Mouse (Mus musculus) intestine, embryonic 16.5 days (tissue): ENCODE results near the gene Tmem95. TPM values are rescaled to one million over a fixed set of nuclear protein-coding genes. Genes with fewer than 3 reads are reported as not detected.

ENCODE experiments used
- ATAC-seq: fragments of 200-750 bp; cut with Nextera tagmentation; 2 replicates; pipeline ENCODE4 v1.8.0; 2017; ENCODE audit warnings: moderate TSS enrichment, moderate library complexity
- H3K27ac ChIP-seq: fragments of 300-500 bp; sonication (generic); 2 replicates; pipeline ENCODE4 v1.5.1; 2014; ENCODE audit warnings: mild to moderate bottlenecking, low read length
- H3K27me3 ChIP-seq: fragments of 300-500 bp; sonication (generic); replicated peaks from 2 replicates; pipeline ENCODE4 v1.6.1; 2014; ENCODE audit warnings: low read length, control low read depth, mixed read lengths; ENCODE audit not compliant: control insufficient read depth, insufficient read depth
- H3K36me3 ChIP-seq: fragments of 300-500 bp; sonication (generic); 2 replicates; pipeline ENCODE4 v1.6.1; 2014; ENCODE audit warnings: low read length, control low read depth; ENCODE audit not compliant: control insufficient read depth, insufficient read depth
- H3K4me1 ChIP-seq: fragments of 300-500 bp; sonication (generic); 2 replicates; pipeline ENCODE4 v1.6.1; 2014; ENCODE audit warnings: low read length, control low read depth, mixed read lengths; ENCODE audit not compliant: control insufficient read depth, insufficient read depth
- H3K4me2 ChIP-seq: fragments of 300-500 bp; sonication (generic); 2 replicates; pipeline ENCODE4 v1.6.1; 2014; ENCODE audit warnings: low read depth, low read length, control low read depth
- H3K4me3 ChIP-seq: fragments of 300-500 bp; sonication (generic); 2 replicates; pipeline ENCODE4 v1.5.1; 2014; ENCODE audit warnings: mild to moderate bottlenecking, low read length
- H3K9ac ChIP-seq: fragments of 300-500 bp; sonication (generic); 2 replicates; pipeline ENCODE4 v1.6.1; 2014; ENCODE audit warnings: low read depth, low read length
- H3K9me3 ChIP-seq: fragments of 300-500 bp; sonication (generic); 2 replicates; pipeline ENCODE4 v1.6.1; 2016; ENCODE audit warnings: low read length, control low read depth; ENCODE audit not compliant: control insufficient read depth
- WGBS: fragments of 180-500 bp; shearing (Covaris S2); extraction: QIAGEN DNeasy Blood & Tissue Kit; methylation state at CpG from one replicate; pipeline ENCODE4 v1.1.7; 2014; 5-methylcytosine and 5-hydroxymethylcytosine counted together
- polyA plus RNA-seq: library from polyadenylated mRNA; unstranded; fragments of >200 nt; fragmentation: Nextera tagmentation; extraction: Ambion mirVana; gene quantifications from 2 replicates; pipeline ENCODE4 v1.2.1, GENCODE M21; 2015

The Tmem95 gene
- polyA plus RNA-seq, 1 experiment from 2014 or later = not detected

GRCm38 (mm10) chr11:69883527-69884151 lies 5.8 kb upstream of the Tmem95 start:
- H3K9ac ChIP-seq = 0 out of 2 replicates have a peak overlapping the region, but pooled peaks have one; percentile 38
- H3K27me3 ChIP-seq = no peaks in the 10 kb centered on the region
- no peak overlapping the region; the same call in 1 of the 2 replicates for H3K27ac ChIP-seq
- H3K4me3 ChIP-seq = no peak overlapping the region
- 84% methylated on average over 8 of the region's 8 CpGs for WGBS
- no peaks in the 10 kb centered on the region for H3K36me3 ChIP-seq
- ATAC-seq = no peak
- peaks cover 22% of the 10 kb centered on the region for H3K4me1 ChIP-seq
- H3K9me3 ChIP-seq = no peaks in the 10 kb centered on the region
- H3K4me2 ChIP-seq = no peak overlapping the region

DNA sequence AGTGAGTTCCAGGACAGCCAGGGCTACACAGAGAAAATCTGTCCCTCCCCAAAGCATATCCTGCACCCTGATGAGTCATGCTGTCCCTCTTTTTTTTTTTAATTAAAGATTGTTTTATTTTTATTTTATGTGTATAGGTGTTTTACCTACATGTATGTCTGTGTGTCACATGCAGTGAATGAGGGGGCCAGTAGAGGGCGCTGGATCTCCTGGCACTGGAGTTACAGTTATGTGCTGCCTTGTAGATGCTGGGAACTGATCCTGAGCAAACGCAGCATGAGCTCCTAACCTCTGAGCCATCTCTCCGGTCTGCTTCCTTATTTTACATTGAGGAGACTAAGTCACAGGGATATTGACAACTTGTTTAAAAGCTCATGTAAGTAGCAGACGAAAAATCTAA lies 5.2 kb upstream of the Tmem95 start:
- Histone ChIP-seq H3K4me2 (no peak overlapping the region), H3K27ac (no peak overlapping the region)

GRCm38 (mm10) chr11:69881787-69882670 lies 4.2 kb upstream of the Tmem95 start:
- Histone ChIP-seq H3K4me2 (peak overlapping the region; percentile 84), H3K9ac (peak overlapping the region; percentile 71), H3K36me3 (no peaks in the 10 kb centered on the region), H3K27ac (peak overlapping the region; percentile 88), H3K4me1 (peaks cover 30% of the 10 kb centered on the region), H3K27me3 (no peaks in the 10 kb centered on the region), H3K9me3 (no peaks in the 10 kb centered on the region), H3K4me3 (peak overlapping the region; percentile 50)
- 57% methylated on average over 21 of the region's 21 CpGs for WGBS
- ATAC-seq = peak; percentile 3; the same call in 1 of the 2 replicates

More for the DNA sequence above, 5.2 kb upstream of the Tmem95 start:
- Histone ChIP-seq H3K4me3 (no peak overlapping the region), H3K36me3 (no peaks in the 10 kb centered on the region), H3K9ac (no peak overlapping the region), H3K9me3 (no peaks in the 10 kb centered on the region), H3K27me3 (no peaks in the 10 kb centered on the region), H3K4me1 (peaks cover 23% of the 10 kb centered on the region)
- ATAC-seq = no peak
- WGBS = 65% methylated on average over 4 of the region's 4 CpGs

DNA sequence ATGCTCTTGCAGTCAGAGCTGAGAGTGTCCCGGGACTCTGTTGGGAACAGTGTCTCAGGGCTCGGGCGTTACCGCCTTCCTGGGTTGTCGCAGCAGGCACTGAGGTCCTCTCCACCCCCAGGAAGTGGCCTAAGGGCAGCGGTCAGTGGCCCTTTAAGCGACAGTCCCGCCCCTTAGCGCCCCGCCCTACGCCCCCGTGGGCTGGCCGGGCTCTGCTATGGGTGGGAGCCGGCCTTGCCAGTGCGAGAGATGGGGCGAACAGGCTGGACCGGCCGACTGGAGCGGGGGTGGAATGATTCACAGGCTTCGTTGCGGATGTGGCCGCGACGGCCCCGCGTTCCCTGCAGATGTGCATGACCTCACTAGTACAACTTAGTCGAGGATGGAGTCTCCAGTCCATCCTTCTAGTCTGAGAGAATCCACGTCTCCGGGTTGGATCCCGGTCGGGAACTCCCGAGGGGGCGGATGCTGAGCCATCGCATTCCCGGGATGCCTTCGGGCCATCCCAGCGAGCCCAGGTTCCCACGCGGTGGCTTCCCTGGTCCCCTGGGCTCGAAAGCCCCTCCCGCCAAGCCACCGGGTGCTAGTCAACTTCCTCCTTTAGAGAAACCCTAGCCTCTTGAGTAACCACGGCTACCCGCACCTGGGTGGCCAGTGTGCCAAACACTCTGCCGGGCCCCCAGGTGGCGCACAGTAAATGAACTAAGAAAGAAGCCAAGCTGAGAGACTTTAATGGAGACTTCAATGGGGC lies 3.2 kb upstream of the Tmem95 start, which contains the start of gene Kctd11:
TSS of gene Kctd11 (minus strand) at position 554 of the 751 bp plus-strand sequence.
- peak; percentile 91 for ATAC-seq
- under 1% methylated on average over 46 of the region's 46 CpGs for WGBS
- Histone ChIP-seq H3K27me3 (no peaks in the 10 kb centered on the region), H3K9ac (peak within 1 kb of the TSS; percentile 71), H3K9me3 (no peaks in the 10 kb centered on the region), H3K4me1 (peaks cover 36% of the 10 kb centered on the region), H3K36me3 (no peaks in the 10 kb centered on the region), H3K27ac (peak within 1 kb of the TSS; percentile 88), H3K4me2 (peak within 1 kb of the TSS; percentile 84), H3K4me3 (peak within 1 kb of the TSS; percentile 50)

- peak; percentile 58 for ATAC-seq
- H3K27ac ChIP-seq = peak overlapping the region; percentile 88
- peak overlapping the region; percentile 71 for H3K9ac ChIP-seq
- peak overlapping the region; percentile 84 for H3K4me2 ChIP-seq
- no peaks in the 10 kb centered on the region for H3K9me3 ChIP-seq
- H3K4me3 ChIP-seq = peak overlapping the region; percentile 50
- H3K4me1 ChIP-seq = peaks cover 40% of the 10 kb centered on the region
- no peaks in the 10 kb centered on the region for H3K27me3 ChIP-seq
- no peaks in the 10 kb centered on the region for H3K36me3 ChIP-seq
- 1% methylated on average over 18 of the region's 18 CpGs for WGBS
Observed at GRCm38 (mm10) chr11:69880506-69880852, 2.7 kb upstream of the Tmem95 start.

- no peaks in the 10 kb centered on the region for H3K36me3 ChIP-seq
- peaks cover 40% of the 10 kb centered on the region for H3K4me1 ChIP-seq
- H3K4me3 ChIP-seq = peak overlapping the region; percentile 50
- H3K9ac ChIP-seq = peak overlapping the region; percentile 71
- H3K4me2 ChIP-seq = peak overlapping the region; percentile 84
- no peaks in the 10 kb centered on the region for H3K27me3 ChIP-seq
- no peaks in the 10 kb centered on the region for H3K9me3 ChIP-seq
- 0 out of 2 replicates have a peak overlapping the region, but pooled peaks have one; percentile 8 for H3K27ac ChIP-seq
- no peak for ATAC-seq
- 48% methylated on average over 15 of the region's 15 CpGs for WGBS
Observed at GRCm38 (mm10) chr11:69879711-69880110, 1.9 kb upstream of the Tmem95 start.

DNA sequence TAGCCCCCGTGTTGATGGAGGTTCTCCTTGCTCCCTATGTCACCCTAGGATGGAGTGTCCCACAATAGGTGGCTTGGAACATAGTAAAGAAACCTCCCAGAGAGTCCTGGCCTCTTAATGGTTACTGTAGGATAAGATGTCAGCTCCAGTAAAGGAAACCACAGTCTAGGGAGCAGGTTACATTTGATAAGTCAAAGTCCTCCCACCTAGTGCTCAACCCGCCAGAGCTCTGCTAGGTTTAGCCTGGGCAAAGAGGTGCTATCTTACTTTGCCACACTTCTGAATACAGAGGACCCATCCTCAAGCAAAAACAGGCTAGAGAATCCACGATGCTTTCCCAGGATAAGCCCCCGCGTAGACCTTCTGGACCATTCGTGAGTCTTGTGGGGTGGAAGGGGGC lies 1.1 kb upstream of the Tmem95 start:
- Histone ChIP-seq H3K9ac (peak overlapping the region; percentile 71), H3K4me3 (peak overlapping the region; percentile 50), H3K27me3 (no peaks in the 10 kb centered on the region), H3K4me1 (peaks cover 40% of the 10 kb centered on the region), H3K27ac (no peak overlapping the region), H3K4me2 (peak overlapping the region; percentile 84), H3K9me3 (no peaks in the 10 kb centered on the region), H3K36me3 (no peaks in the 10 kb centered on the region)
- WGBS = 85% methylated on average over 6 of the region's 6 CpGs
- ATAC-seq = no peak

DNA sequence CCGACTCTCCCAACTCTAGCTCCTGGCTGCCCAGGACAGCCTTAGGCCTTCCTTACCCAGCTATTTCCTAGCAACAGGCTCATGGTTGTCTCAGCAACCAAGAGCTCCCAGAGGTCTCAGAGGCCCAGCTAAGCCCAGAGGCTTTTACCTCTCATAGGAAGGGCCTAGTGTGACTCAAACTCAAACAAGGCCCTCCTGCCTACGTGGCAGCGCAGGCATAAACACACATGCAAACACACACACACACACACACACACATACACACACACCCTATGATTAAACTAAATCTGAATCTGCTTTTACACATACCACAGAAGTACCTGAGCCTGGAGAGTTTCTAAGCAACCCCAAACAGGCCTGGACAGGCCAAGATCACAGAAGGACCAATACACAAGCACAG lies 581 bp upstream of the Tmem95 start:
- Histone ChIP-seq H3K36me3 (no peaks in the 10 kb centered on the region), H3K9ac (no peak overlapping the region), H3K4me3 (no peak overlapping the region), H3K4me2 (no peak overlapping the region), H3K27me3 (no peaks in the 10 kb centered on the region), H3K9me3 (no peaks in the 10 kb centered on the region), H3K4me1 (peaks cover 40% of the 10 kb centered on the region), H3K27ac (no peak overlapping the region)
- WGBS = 70% methylated on average over 3 of the region's 3 CpGs
- no peak for ATAC-seq

DNA sequence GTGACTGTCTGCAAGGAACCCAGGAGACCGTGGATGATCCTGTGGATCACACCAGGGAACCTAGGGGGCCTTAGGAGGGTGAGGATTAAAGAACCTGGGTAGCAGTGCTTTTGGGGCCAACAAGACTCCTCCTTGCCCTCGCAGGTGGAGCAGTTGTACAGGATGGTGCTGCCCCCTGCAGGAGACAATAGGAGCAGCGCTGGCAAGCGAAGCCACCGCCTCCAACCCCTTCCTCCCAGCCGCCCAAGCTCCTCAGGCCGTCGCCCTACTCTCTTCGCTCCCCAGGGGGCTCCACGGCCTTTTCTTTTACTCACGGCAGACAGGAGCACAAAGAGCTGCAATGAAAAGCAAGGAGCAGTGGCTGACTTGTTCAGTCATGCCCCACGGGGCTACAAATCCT lies 951 bp downstream of the Tmem95 start:
- Histone ChIP-seq H3K9ac (peak overlapping the region; percentile 41; the same call in 1 of the 2 replicates), H3K9me3 (no peaks in the 10 kb centered on the region), H3K4me1 (peaks cover 40% of the 10 kb centered on the region), H3K4me3 (no peak overlapping the region), H3K27me3 (no peaks in the 10 kb centered on the region), H3K4me2 (peak overlapping the region; percentile 24; the same call in 1 of the 2 replicates), H3K27ac (0 out of 2 replicates have a peak overlapping the region, but pooled peaks have one; percentile 26), H3K36me3 (no peaks in the 10 kb centered on the region)
- 7% methylated on average over 12 of the region's 12 CpGs for WGBS
- 0 out of 2 replicates have a peak, but pooled peaks have one; percentile 10 for ATAC-seq
